Mouse (Mus musculus) adrenal gland, adult (tissue): ENCODE results near the gene Myo18b.
A peak's percentile ranks its signal among the peaks of the same experiment; 100 is the strongest.

Experiments used
- DNase-seq, 2 experiments: peaks; one replicate each; pipeline ENCODE4 v3.0.0; 2022 to 2023; ENCODE audit warnings: low spot score in 1 of 2; ENCODE audit not compliant: inconsistent age in 2 of 2

Gene Myo18b

DNA sequence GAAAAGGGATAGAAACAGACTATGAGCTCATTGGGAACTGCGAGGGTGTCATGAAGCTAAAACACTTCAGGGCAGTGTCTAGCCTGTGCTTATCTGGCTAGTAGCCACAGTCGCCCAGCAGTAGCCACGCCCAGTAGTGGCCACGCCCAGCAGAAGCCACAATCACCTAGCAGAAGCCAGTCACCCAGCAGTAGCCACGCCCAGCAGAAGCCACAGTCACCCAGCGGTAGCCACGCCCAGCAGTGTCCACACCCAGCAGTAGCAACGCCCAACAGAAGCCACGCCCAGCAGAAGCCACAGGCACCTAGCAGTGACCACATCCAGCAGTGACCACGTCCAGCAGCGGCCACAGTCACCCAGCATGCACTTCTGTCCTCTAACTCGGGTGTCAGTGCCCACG is 255.5 kb downstream of the Myo18b start:
- DNase-seq, result peak in 1 of 2 experiments; percentile 28
